Mouse (Mus musculus) cortical plate, adult 2 months (tissue): ENCODE results near the gene Gm20662.

Source experiments
- CTCF ChIP-seq: fragments of 200-500 bp; IDR thresholded peaks from 2 replicates; pipeline ENCODE4 v1.5.1; 2011; ENCODE audit warnings: mild to moderate bottlenecking, control low read depth, low read length; ENCODE audit not compliant: insufficient read depth; ENCODE audit errors: extremely low read depth
- POLR2A ChIP-seq: fragments of 200-500 bp; IDR thresholded peaks from 2 replicates; pipeline ENCODE4 v1.6.1; 2011; ENCODE audit warnings: mild to moderate bottlenecking, low read length, control low read depth; ENCODE audit not compliant: insufficient read depth; ENCODE audit errors: extremely low read depth

- no peak for TF ChIP-seq POLR2A
- no peak for TF ChIP-seq CTCF
These were observed 97.4 kb downstream of the Gm20662 start for GRCm38 (mm10) chr9:108093586-108093985.
